Mouse (Mus musculus) kidney, embryonic 15.5 days (tissue): ENCODE results near the gene Adamts5. TPM values are rescaled to one million over a fixed set of nuclear protein-coding genes. Genes with fewer than 3 reads are reported as not detected.

ENCODE experiments used
- ATAC-seq: fragments of 200-750 bp; cut with Nextera tagmentation; replicated peaks from 2 replicates; pipeline ENCODE4 v1.8.0; 2017; ENCODE audit warnings: moderate TSS enrichment; ENCODE audit not compliant: low FRiP score
- H3K27ac ChIP-seq: fragments of 300-500 bp; sonication (generic); 2 replicates; pipeline ENCODE4 v1.5.1; 2015; ENCODE audit warnings: mild to moderate bottlenecking, inconsistent platforms
- H3K27me3 ChIP-seq: fragments of 300-500 bp; sonication (generic); 2 replicates; pipeline ENCODE4 v1.6.1; 2015; ENCODE audit warnings: inconsistent platforms
- H3K36me3 ChIP-seq: fragments of 300-500 bp; sonication (generic); 2 replicates; pipeline ENCODE4 v1.6.1; 2015; ENCODE audit warnings: inconsistent platforms
- H3K4me1 ChIP-seq: fragments of 300-500 bp; sonication (generic); 2 replicates; pipeline ENCODE4 v1.6.1; 2015; ENCODE audit warnings: inconsistent platforms
- H3K4me2 ChIP-seq: fragments of 300-500 bp; sonication (generic); 2 replicates; pipeline ENCODE4 v1.6.1; 2015; ENCODE audit warnings: moderate library complexity, mild to moderate bottlenecking, inconsistent platforms
- H3K4me3 ChIP-seq: fragments of 300-500 bp; sonication (generic); replicated peaks from 2 replicates; pipeline ENCODE4 v1.5.1; 2015; ENCODE audit warnings: mild to moderate bottlenecking, inconsistent platforms
- H3K9ac ChIP-seq: fragments of 300-500 bp; sonication (generic); 2 replicates; pipeline ENCODE4 v1.6.1; 2015; ENCODE audit warnings: mild to moderate bottlenecking, inconsistent platforms
- H3K9me3 ChIP-seq: fragments of 300-500 bp; sonication (generic); replicated peaks from 2 replicates; pipeline ENCODE4 v1.6.1; 2016; ENCODE audit warnings: inconsistent platforms
- WGBS: fragments of 180-500 bp; shearing (Covaris S2); methylation state at CpG from one replicate; pipeline ENCODE4 v1.1.7; 2015; ENCODE audit warnings: mixed read lengths; 5-methylcytosine and 5-hydroxymethylcytosine counted together
- polyA plus RNA-seq: library from polyadenylated mRNA; unstranded; fragments of >200 nt; fragmentation: Nextera tagmentation; extraction: Ambion mirVana; gene quantifications from 2 replicates; pipeline ENCODE4 v1.2.1, GENCODE M21; 2015

Adamts5 gene
- polyA plus RNA-seq, 1 experiment from 2014 or later, result 5.3 TPM

DNA sequence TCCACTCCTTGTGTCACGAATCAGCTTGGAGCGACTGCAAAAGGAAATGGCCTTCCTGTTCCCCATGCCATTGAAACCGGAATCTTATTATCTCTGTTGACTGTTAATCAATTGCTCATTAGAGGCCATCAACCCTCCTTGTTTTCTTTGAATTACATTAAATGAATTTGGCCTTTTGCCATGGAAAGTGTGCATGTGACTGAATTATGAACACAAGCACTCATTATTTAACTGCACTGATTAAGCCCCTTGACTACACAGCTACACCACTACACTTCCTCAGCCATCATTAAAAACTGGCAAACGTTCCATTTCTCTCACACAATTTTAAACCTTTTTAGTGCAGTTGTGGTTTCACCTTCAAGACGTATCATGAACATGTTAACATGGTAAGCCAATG lies 11.8 kb downstream of the Adamts5 start:
- ATAC-seq, result no peak
- WGBS, result 62% methylated on average over 5 of the region's 5 CpGs

DNA sequence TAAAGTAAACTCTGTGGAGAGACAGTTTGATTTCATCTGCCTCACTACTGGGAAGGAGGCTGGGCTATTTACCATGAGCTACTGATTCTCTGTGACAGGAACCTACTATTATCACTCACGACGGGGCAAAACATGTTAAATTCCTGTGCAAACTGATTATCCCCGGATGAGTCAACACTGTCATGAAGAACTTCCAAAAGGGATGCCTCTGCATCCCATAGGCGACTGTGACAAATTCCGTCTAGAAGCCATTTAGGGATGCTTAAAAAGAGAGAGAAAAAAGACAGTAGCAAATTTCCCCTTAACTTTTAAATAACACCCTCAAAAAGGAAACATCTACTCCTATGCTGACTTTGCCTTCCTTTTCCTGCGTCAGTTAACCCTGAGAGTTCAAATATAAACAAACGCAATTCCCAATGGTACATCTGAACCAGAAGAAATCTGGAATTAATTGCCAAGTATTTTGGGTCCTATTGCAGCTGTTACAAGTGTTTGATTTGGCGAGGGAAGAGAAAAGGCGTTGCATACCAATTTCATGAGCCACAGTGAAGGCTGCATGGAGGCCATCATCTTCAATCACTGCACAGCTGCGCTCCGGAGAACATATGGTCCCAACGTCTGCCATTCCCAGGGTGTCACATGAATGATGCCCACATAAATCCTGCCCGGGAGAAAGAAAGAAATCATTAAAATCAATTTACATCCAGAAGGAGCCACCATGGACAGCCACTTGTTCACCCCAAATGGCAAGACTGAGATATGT lies 14.2 kb downstream of the Adamts5 start:
- no peaks in the 10 kb centered on the region for H3K27me3 ChIP-seq
- H3K4me1 ChIP-seq, result no peaks in the 10 kb centered on the region
- no peak overlapping the region for H3K9ac ChIP-seq
- peaks cover 4% of the 10 kb centered on the region; the same call in 1 of the 2 replicates for H3K36me3 ChIP-seq
- 0 out of 2 replicates have a peak, but pooled peaks have one; percentile 33 for ATAC-seq
- no peak overlapping the region for H3K4me3 ChIP-seq
- H3K4me2 ChIP-seq, result no peak overlapping the region
- H3K9me3 ChIP-seq, result no peaks in the 10 kb centered on the region
- H3K27ac ChIP-seq, result no peak overlapping the region
- 55% methylated on average over 13 of the region's 13 CpGs for WGBS

More for the DNA sequence above, 11.8 kb downstream of the Adamts5 start:
- Histone ChIP-seq H3K4me3 (no peak overlapping the region), H3K9ac (no peak overlapping the region), H3K36me3 (no peaks in the 10 kb centered on the region), H3K9me3 (no peaks in the 10 kb centered on the region), H3K4me2 (no peak overlapping the region), H3K4me1 (no peaks in the 10 kb centered on the region), H3K27ac (no peak overlapping the region), H3K27me3 (no peaks in the 10 kb centered on the region)

DNA sequence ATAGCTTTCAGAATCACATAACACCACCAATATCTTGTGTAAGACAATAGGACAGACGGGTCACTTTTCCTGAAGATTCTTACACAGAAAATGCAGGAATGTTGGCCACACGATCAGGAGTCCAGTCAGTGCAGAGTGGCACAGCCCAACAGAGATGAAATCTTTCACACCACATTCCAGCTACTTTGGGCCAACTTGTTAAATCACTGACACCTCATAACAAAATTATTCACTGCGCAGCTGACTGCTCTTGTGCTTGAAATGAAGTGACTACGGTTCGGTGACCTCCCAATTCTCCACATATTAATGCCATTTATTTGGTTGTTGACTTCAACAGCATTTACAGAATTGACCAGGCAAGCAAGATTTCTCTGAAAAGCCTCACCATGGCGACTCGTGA lies 22.6 kb downstream of the Adamts5 start:
- Histone ChIP-seq H3K4me2 (no peak overlapping the region), H3K36me3 (peaks cover 4% of the 10 kb centered on the region; the same call in 1 of the 2 replicates), H3K27me3 (no peaks in the 10 kb centered on the region), H3K4me3 (no peak overlapping the region), H3K27ac (no peak overlapping the region), H3K9me3 (no peaks in the 10 kb centered on the region), H3K4me1 (no peaks in the 10 kb centered on the region), H3K9ac (no peak overlapping the region)
- ATAC-seq, result no peak
- 88% methylated on average over 7 of the region's 7 CpGs for WGBS

DNA sequence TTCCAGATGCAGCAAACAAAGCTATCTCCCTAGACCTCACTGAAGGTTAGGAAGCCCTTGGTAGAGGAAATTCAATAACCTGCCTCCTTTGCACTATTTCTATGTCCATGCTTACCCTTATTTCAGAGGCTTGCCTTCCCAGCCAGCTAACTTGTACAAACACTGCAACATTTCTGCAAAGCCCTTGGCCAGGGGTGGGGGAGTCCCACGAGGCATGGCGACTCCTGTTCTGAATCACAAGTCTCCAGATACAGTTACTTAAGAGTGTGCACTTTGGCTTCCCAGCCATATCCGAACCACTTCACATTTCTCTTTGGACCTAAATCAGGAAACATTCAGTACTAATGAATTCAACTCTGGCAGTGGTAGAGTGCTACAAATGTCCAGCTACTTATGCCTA lies 27.5 kb downstream of the Adamts5 start:
- no peak overlapping the region for H3K9ac ChIP-seq
- no peaks in the 10 kb centered on the region for H3K27me3 ChIP-seq
- H3K4me3 ChIP-seq, result no peak overlapping the region
- no peak overlapping the region for H3K4me2 ChIP-seq
- ATAC-seq, result no peak
- no peak overlapping the region for H3K27ac ChIP-seq
- 76% methylated on average over 3 of the region's 3 CpGs for WGBS
- 0 out of 2 replicates have a peak, but pooled peaks cover 2% of the 10 kb centered on the region for H3K36me3 ChIP-seq
- no peaks in the 10 kb centered on the region for H3K4me1 ChIP-seq
- H3K9me3 ChIP-seq, result no peaks in the 10 kb centered on the region

DNA sequence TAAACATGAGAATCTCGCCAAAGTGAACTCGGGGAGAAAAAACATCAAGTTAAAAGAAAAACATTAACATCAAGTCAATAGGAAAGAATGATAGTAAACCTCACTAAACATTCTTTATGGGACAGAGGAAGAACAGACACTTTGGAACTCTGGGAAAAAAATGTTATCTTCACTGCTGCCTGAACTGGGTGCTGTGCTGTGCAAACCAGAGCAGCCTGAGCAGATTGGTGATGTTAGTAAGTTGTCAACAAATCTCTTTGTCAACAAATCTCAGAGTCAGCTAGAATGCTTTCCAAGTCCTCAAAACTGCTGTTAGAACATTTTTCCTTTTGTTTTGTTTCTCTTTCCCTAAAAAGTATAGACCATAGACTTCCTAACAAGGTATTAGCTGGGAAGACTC lies 29.7 kb downstream of the Adamts5 start:
- no peak overlapping the region for H3K27ac ChIP-seq
- 0 out of 2 replicates have a peak, but pooled peaks cover 2% of the 10 kb centered on the region for H3K36me3 ChIP-seq
- H3K9ac ChIP-seq, result no peak overlapping the region
- no peaks in the 10 kb centered on the region for H3K9me3 ChIP-seq
- H3K4me3 ChIP-seq, result no peak overlapping the region
- 59% methylated on average over 2 of the region's 2 CpGs for WGBS
- H3K4me1 ChIP-seq, result no peaks in the 10 kb centered on the region
- no peaks in the 10 kb centered on the region for H3K27me3 ChIP-seq
- no peak for ATAC-seq
- H3K4me2 ChIP-seq, result no peak overlapping the region

DNA sequence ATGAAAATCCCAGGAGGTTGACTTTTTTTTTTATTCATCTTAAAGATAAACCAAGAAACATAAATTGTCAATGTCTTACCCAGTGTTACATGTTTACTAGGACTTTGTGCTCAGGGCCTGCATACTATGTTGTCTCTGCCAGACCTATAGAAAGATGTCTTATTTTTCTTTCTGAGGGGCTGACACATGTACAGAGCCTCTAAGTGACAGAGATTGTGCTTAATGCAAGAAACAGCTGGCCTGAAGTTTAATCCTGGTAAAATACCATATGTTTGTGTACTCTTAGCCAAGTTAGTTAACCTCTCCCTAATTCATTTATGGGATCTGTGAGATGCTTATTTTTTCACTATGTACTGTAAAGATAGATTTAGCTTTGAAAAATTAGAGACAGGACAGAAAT lies 30.4 kb downstream of the Adamts5 start:
- Histone ChIP-seq H3K4me2 (no peak overlapping the region), H3K4me1 (no peaks in the 10 kb centered on the region), H3K27ac (no peak overlapping the region), H3K9ac (no peak overlapping the region), H3K9me3 (no peaks in the 10 kb centered on the region), H3K4me3 (no peak overlapping the region), H3K36me3 (peaks cover 5% of the 10 kb centered on the region; the same call in 1 of the 2 replicates), H3K27me3 (no peaks in the 10 kb centered on the region)
- ATAC-seq, result no peak

DNA sequence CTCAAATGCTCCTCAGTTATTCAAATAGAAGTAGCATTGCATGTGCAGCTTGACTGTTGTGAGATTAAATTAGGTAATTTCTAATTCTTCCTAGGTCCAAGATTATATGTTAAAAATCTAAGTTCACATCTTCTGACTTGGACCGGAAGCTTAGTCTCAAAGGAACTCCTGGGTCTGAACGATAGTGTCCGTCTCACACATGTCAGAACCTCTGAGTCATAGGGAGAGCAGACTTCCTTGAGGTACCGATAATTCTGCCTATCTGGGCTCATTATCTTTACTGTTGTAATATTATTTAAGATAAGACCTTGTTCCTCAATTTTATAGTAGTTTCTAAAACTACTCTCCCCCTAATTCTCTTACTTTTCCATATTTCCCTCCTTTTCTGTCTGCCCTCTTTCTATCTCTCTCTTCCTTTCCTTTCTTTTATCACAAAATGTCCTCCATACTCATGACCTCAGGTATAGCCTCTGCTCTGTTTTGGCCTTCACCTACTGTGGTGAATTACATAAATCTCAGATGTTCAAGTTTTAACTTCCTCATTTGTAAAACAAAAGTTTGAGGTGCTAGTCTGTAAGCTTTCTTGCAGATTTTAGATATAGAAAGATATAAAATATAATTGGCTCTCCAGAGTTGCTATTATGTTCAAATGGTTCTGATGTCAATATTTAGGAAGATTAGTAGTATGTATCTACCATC lies 36.8 kb downstream of the Adamts5 start:
- 88% methylated on average over 4 of the region's 4 CpGs for WGBS
- Histone ChIP-seq H3K9ac (no peak overlapping the region), H3K4me2 (no peak overlapping the region), H3K27me3 (no peaks in the 10 kb centered on the region), H3K9me3 (no peaks in the 10 kb centered on the region), H3K4me1 (no peaks in the 10 kb centered on the region), H3K4me3 (no peak overlapping the region), H3K27ac (no peak overlapping the region), H3K36me3 (peaks cover 18% of the 10 kb centered on the region)
- no peak for ATAC-seq

DNA sequence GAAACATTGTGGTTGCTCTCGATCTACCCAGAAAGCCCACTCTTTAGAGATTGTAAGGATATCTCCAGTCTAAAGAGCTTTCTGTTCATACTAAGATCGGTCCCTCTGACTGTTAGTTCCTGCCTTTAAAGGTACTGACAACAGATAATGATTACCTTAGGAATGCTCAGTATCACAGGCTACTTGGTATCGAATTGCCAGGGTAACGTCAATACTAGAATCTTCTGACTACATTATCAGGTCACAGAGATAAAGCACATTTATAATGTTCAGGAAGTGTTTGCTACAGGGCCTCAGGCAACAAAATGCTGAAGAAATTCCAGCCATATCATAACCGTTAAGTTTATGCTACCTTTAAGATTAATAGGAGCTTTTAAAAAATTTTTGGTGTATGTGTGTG lies 47.1 kb downstream of the Adamts5 start:
- 85% methylated on average over 5 of the region's 5 CpGs for WGBS

DNA sequence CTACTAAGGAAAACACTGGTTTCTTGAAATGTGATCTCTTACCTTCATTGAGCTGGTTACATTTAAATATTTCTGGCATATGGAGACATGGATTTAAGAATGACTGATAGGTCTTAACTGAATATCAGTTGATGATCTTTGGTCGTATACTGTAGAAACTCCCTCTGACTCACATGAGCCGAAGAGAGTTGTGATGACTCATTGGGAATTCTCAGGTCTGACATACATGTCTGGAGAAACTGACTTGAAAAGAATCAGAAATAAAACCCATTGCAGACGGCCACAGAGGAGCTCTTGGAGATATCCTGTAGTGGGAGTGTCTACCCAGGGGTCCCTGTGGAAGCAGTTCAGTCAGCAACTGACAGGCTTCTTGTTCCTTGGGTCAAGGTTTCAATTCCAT lies 74.6 kb downstream of the Adamts5 start:
- Histone ChIP-seq H3K9ac (no peak overlapping the region), H3K36me3 (no peaks in the 10 kb centered on the region), H3K4me1 (no peaks in the 10 kb centered on the region), H3K9me3 (no peaks in the 10 kb centered on the region), H3K4me3 (no peak overlapping the region), H3K27me3 (no peaks in the 10 kb centered on the region), H3K27ac (no peak overlapping the region), H3K4me2 (no peak overlapping the region)
- no peak for ATAC-seq
- 72% methylated on average over 3 of the region's 3 CpGs for WGBS

More for the DNA sequence above, 47.1 kb downstream of the Adamts5 start:
- Histone ChIP-seq H3K4me2 (no peak overlapping the region), H3K27ac (no peak overlapping the region), H3K4me1 (no peaks in the 10 kb centered on the region), H3K27me3 (no peaks in the 10 kb centered on the region), H3K9me3 (no peaks in the 10 kb centered on the region), H3K4me3 (no peak overlapping the region), H3K36me3 (no peaks in the 10 kb centered on the region), H3K9ac (no peak overlapping the region)
- ATAC-seq, result no peak

DNA sequence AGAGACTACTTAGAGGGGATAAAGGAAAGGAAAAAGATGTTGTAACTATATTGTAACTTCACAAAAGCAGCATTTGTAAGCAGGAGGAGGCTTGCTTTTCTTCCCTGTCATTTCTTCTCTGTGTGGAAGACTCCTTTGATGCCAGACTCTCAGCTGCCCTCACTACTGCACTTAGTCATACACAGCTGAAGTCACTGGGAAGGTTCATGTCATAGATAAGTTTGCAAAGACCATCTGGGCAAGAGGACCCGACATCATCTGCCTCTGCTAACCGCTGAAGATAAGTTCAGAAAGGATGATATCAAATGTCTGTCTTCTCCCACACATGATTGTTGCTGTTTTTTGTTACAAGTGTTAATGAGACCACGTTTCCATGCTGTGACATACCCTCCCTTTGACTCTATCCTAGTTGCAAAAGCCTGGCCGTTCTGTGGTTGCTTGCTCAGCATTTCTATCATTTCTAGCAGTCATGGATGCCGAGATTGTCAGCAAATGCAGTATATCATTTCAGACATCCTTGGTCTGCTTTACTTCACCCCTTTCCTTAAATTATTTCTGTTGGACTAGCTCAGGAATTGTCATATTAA lies 79.2 kb downstream of the Adamts5 start:
- 46% methylated on average over 5 of the region's 5 CpGs for WGBS
- Histone ChIP-seq H3K27ac (no peak overlapping the region), H3K4me3 (no peak overlapping the region), H3K27me3 (no peaks in the 10 kb centered on the region), H3K4me2 (no peak overlapping the region), H3K9me3 (no peaks in the 10 kb centered on the region), H3K36me3 (no peaks in the 10 kb centered on the region), H3K4me1 (no peaks in the 10 kb centered on the region), H3K9ac (no peak overlapping the region)
- ATAC-seq, result no peak

DNA sequence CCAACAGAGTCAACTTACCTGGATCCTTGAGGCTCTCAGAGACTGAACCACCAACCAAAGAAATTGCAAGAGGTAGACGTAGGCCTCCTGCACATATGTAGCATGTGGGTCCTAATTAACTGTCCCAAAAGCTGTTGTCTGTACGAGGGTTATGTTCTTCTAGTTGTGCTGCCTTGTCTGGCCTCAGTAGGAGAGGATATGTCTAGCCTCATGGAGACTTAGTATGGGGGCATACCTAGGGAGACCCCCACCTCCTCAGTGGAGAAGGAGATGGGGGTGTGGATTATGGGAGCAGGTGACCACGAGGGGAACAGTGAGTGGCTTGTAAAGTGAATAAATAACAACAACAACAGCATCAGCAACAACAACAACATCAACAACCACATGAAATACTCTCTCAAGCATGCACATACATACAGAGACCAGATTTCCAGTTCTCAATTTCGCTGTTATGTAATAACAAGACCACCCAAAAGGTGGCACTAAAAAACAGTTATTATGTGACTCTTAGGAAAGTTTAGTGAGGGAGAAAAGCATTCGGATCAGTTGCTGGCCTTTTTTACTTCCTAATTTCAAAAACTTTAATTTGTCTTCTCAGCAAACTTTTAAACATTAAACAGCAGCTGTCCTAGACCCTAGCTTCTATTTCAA lies 81.7 kb downstream of the Adamts5 start:
- H3K9me3 ChIP-seq, result no peaks in the 10 kb centered on the region
- 53% methylated on average over 5 of the region's 5 CpGs for WGBS
- H3K4me1 ChIP-seq, result no peaks in the 10 kb centered on the region
- no peaks in the 10 kb centered on the region for H3K27me3 ChIP-seq
- no peaks in the 10 kb centered on the region for H3K36me3 ChIP-seq
- H3K4me3 ChIP-seq, result no peak overlapping the region
- H3K9ac ChIP-seq, result no peak overlapping the region
- H3K4me2 ChIP-seq, result no peak overlapping the region
- H3K27ac ChIP-seq, result no peak overlapping the region
- ATAC-seq, result 0 out of 2 replicates have a peak, but pooled peaks have one; percentile 25

DNA sequence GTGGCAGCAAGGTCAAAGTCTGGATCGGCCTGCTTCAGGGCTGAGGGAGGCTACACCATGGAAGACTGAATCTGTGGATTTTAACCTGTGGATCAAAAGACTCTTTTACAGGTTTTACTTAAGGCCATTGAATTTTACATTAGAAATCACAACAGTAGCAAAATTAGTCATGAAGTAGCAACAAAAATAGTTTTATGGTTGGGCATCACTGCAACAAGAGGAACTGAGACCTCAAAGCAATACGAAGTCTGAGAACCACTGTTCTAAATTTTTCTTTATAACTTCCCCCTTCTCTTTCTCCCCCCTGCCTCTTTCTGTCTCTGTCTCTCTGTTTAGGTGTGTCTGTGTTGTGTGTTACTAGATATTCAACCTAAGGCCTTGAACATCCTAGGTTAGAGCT lies 87.5 kb downstream of the Adamts5 start:
- WGBS, result 83% methylated on average over 2 of the region's 2 CpGs
- no peaks in the 10 kb centered on the region for H3K4me1 ChIP-seq
- no peaks in the 10 kb centered on the region for H3K27me3 ChIP-seq
- H3K9me3 ChIP-seq, result no peaks in the 10 kb centered on the region
- no peak for ATAC-seq
- no peak overlapping the region for H3K4me2 ChIP-seq
- H3K4me3 ChIP-seq, result no peak overlapping the region
- H3K36me3 ChIP-seq, result no peaks in the 10 kb centered on the region
- H3K9ac ChIP-seq, result no peak overlapping the region
- no peak overlapping the region for H3K27ac ChIP-seq
